Mouse (Mus musculus) activated CD4-positive, CD25-positive, alpha-beta regulatory T cell, adult 9 weeks (primary cell): ENCODE results near the gene Rdx. TPM values are rescaled to one million over a fixed set of nuclear protein-coding genes. Genes with fewer than 3 reads are reported as not detected.

Experiments used
- polyA plus RNA-seq: library from polyadenylated mRNA; unstranded; fragments of 100-300 nt; shearing (Covaris generic); gene quantifications from one replicate; pipeline ENCODE4 v1.2.1, GENCODE M21; 2017

The Rdx gene
- 33.6 TPM for polyA plus RNA-seq

GRCm38 (mm10) chr9:52047129-52047820 is at the start of gene Rdx:
Rdx (plus strand) TSS chr9:52047173.

Other genes with a start within 250 kb of the Rdx start
- gene Fdx1, start 83.6 kb upstream of the Rdx start, polyA plus RNA-seq: 14.7 TPM
- gene Zc3h12c, start 121.4 kb downstream of the Rdx start, polyA plus RNA-seq: 2.0 TPM